Mouse (Mus musculus) liver, embryonic 11.5 days (tissue): ENCODE results near the gene Uggt1. TPM values are rescaled to one million over a fixed set of nuclear protein-coding genes. Genes with fewer than 3 reads are reported as not detected.

Source experiments
- ATAC-seq: fragments of 200-750 bp; cut with Nextera tagmentation; replicated peaks from 2 replicates; pipeline ENCODE4 v1.8.0; 2017; ENCODE audit warnings: moderate number of reproducible peaks, mild to moderate bottlenecking, moderate TSS enrichment, moderate library complexity; ENCODE audit not compliant: low FRiP score
- DNase-seq: peaks from one replicate; pipeline ENCODE4 v3.0.0-alpha.2; 2017; ENCODE audit warnings: low spot score
- H3K27ac ChIP-seq: fragments of 300-500 bp; sonication (generic); 2 replicates; pipeline ENCODE4 v1.5.1; 2014; ENCODE audit warnings: mild to moderate bottlenecking, low read depth, low read length, control low read depth
- H3K27me3 ChIP-seq: fragments of 300-500 bp; sonication (generic); replicated peaks from 2 replicates; pipeline ENCODE4 v1.6.1; 2014; ENCODE audit warnings: low read length, mixed read lengths; ENCODE audit not compliant: control insufficient read depth, insufficient read depth
- H3K36me3 ChIP-seq: fragments of 300-500 bp; sonication (generic); 2 replicates; pipeline ENCODE4 v1.6.1; 2014; ENCODE audit warnings: mild to moderate bottlenecking, low read length, moderate library complexity, mixed read lengths; ENCODE audit not compliant: control insufficient read depth, insufficient read depth
- H3K4me1 ChIP-seq: fragments of 300-500 bp; sonication (generic); replicated peaks from 2 replicates; pipeline ENCODE4 v1.6.1; 2014; ENCODE audit warnings: low read length, mixed read lengths; ENCODE audit not compliant: control insufficient read depth, insufficient read depth
- H3K4me2 ChIP-seq: fragments of 300-500 bp; sonication (generic); 2 replicates; pipeline ENCODE4 v1.6.1; 2014; ENCODE audit warnings: mild to moderate bottlenecking, control low read depth, moderate library complexity
- H3K4me3 ChIP-seq: fragments of 300-500 bp; sonication (generic); 2 replicates; pipeline ENCODE4 v1.5.1; 2014; ENCODE audit warnings: low read depth, low read length, control low read depth
- H3K9ac ChIP-seq: fragments of 300-500 bp; sonication (generic); 2 replicates; pipeline ENCODE4 v1.6.1; 2014; ENCODE audit warnings: low read depth, low read length, control low read depth
- H3K9me3 ChIP-seq: fragments of 300-500 bp; sonication (generic); 2 replicates; pipeline ENCODE4 v1.6.1; 2016; ENCODE audit warnings: low read length, inconsistent platforms, mixed read lengths; ENCODE audit not compliant: control insufficient read depth
- WGBS: fragments of 180-500 bp; shearing (Covaris S2); extraction: QIAGEN DNeasy Blood & Tissue Kit; methylation state at CpG from one replicate; pipeline ENCODE4 v1.1.7; 2014; 5-methylcytosine and 5-hydroxymethylcytosine counted together
- polyA plus RNA-seq: library from polyadenylated mRNA; unstranded; fragments of >200 nt; fragmentation: Nextera tagmentation; extraction: Ambion mirVana; gene quantifications from 2 replicates; pipeline ENCODE4 v1.2.1, GENCODE M21; 2014

The Uggt1 gene
- polyA plus RNA-seq, 1 experiment from 2014 or later = 55.8 TPM

DNA sequence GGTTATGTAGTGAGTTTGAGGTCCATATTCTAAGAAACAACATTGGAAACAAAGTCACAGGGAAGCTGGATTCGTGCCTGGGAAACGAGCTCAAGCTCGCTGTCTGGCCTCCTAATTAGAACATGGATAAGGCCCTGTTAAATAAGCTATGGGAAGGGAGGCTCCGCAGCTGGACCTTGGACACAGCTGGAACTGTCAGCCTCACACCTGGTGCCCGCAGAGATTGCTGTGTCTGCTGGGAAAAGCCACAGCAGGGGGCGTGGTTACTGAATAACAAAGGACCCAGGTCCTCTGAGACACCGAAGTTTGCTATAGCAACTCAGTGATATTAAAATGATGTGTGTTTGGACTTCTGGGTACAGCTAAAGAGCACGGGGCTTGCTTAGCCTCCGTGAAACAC, 6.9 kb upstream of the Uggt1 start:
- ATAC-seq (no peak; the same call in 1 of the 2 replicates), DNase-seq (no peak)
- H3K9me3 ChIP-seq = no peaks in the 10 kb centered on the region; the same call in 1 of the 2 replicates
- 26% methylated on average over 9 of the region's 9 CpGs for WGBS
- H3K4me3 ChIP-seq = no peak overlapping the region
- no peaks in the 10 kb centered on the region; the same call in 1 of the 2 replicates for H3K4me1 ChIP-seq
- H3K9ac ChIP-seq = no peak overlapping the region
- H3K27ac ChIP-seq = no peak overlapping the region
- H3K4me2 ChIP-seq = no peak overlapping the region
- peaks cover 6% of the 10 kb centered on the region; the same call in 1 of the 2 replicates for H3K27me3 ChIP-seq
- no peaks in the 10 kb centered on the region for H3K36me3 ChIP-seq

DNA sequence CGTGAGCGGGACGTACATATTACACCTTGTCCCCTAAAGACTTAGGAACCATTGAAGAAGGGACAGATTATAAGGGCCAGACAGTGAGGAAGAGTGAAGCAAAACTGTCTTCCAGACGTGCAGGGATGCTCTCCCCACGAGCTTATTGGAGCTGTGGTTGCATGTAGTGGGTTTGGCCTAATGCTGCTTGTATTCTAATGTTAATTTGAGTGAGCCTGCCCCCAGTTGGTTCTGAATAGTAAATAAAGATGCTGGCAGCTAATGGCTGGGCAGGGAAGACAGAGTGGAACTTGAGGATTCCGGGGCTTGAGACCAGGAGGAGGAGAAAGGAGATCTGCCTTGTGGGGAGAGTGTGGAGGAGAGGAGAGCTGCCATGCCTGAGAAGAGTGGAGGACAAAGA, 2.2 kb upstream of the Uggt1 start:
- H3K27me3 ChIP-seq = no peaks in the 10 kb centered on the region
- H3K27ac ChIP-seq = no peak overlapping the region
- ATAC-seq = no peak
- H3K36me3 ChIP-seq = no peaks in the 10 kb centered on the region
- no peaks in the 10 kb centered on the region; the same call in 1 of the 2 replicates for H3K4me1 ChIP-seq
- no peak overlapping the region for H3K4me3 ChIP-seq
- no peak for DNase-seq
- no peak overlapping the region for H3K4me2 ChIP-seq
- 64% methylated on average over 6 of the region's 6 CpGs for WGBS
- no peaks in the 10 kb centered on the region for H3K9me3 ChIP-seq
- H3K9ac ChIP-seq = no peak overlapping the region

DNA sequence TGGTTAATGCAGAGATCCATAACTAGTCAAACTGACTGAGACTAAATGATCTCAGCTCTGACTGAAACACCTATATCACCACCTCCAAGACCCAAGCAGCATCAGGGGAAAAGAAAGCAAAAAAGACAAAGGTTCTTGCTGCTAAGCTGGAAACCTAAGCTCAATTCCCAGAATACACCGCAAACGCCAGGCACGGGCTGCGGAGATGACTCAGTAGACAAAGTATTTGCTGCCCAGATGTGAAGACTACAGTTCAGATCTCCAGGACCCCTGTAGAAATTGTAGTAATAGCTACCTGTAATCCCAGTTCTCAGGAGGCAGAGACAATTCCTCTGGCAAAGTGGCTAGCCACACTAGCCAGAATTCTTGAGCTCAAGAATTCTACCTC, 302 bp upstream of the Uggt1 start:
- WGBS = 81% methylated on average over 4 of the region's 4 CpGs
- no peak overlapping the region for H3K4me3 ChIP-seq
- peak overlapping the region; percentile 40 for H3K4me2 ChIP-seq
- H3K27me3 ChIP-seq = no peaks in the 10 kb centered on the region
- no peaks in the 10 kb centered on the region for H3K9me3 ChIP-seq
- no peak overlapping the region for H3K27ac ChIP-seq
- H3K36me3 ChIP-seq = no peaks in the 10 kb centered on the region; the same call in 1 of the 2 replicates
- no peak overlapping the region for H3K9ac ChIP-seq
- ATAC-seq (no peak), DNase-seq (no peak)
- no peaks in the 10 kb centered on the region; the same call in 1 of the 2 replicates for H3K4me1 ChIP-seq

DNA sequence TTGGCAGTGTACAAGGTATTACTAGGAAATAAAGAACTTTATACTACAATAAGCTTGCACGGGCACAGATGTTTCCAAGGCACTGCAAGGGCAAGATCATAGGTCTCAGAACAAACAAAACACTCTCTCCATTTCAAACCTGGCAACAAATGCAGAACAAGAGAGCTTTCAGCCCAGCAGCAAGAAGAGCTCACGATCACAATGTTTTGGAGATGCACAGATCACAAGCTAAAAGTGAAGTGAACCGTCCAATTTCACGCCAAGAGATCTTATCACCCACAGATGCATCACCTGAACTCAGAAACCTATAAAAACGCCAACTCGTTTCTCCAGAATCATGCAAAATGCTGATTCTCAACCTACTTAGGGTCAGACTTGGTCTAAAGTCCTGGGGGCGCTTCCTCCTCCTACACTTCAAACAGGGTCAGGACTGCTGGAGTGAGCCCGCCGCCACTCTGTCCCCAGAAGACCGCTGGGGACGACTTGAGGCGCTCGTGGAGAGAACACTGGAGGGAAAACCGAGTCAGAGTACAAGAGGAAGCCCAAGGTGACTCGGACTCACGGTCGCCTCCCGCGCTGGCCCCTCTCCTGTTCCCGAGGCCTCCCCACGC, 968 bp downstream of the Uggt1 start:
- Histone ChIP-seq H3K4me3 (peak overlapping the region; percentile 78), H3K4me1 (no peaks in the 10 kb centered on the region; the same call in 1 of the 2 replicates), H3K36me3 (no peaks in the 10 kb centered on the region; the same call in 1 of the 2 replicates), H3K9me3 (no peaks in the 10 kb centered on the region), H3K27me3 (no peaks in the 10 kb centered on the region), H3K27ac (peak overlapping the region; percentile 64; the same call in 1 of the 2 replicates), H3K4me2 (peak overlapping the region; percentile 74), H3K9ac (peak overlapping the region; percentile 77)
- whole genome bisulfite sequencing = 4% methylated on average over 21 of the region's 21 CpGs
- DNase-seq (no peak), ATAC-seq (peak; percentile 43; the same call in 1 of the 2 replicates)

DNA sequence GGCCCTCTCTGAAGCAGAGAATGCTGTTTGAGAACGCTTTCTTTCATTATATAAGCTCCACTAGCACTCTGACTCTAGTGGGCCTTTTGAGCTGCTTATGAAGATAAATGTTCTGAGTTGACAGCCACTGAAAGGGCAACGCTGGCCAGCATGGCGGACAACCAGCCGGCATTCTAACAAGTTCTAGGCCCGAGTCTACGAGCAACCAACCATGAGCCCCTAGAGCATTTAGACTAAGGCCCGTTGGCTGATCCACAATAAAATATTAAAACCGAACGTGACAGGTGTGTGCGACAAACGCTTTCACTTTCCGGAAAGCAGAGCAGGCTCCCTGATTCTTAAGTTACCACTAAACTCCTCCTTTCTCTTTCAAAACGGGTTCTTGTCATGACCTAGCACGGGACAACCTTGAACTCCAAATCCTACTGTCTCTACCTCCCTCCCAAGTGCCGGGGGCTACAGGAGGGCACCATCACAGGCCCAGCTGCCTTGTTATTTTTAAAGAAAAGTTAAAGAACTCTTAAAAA, 2.6 kb downstream of the Uggt1 start:
- peak overlapping the region; percentile 6; the same call in 1 of the 2 replicates for H3K4me2 ChIP-seq
- H3K4me1 ChIP-seq = no peaks in the 10 kb centered on the region; the same call in 1 of the 2 replicates
- H3K9me3 ChIP-seq = no peaks in the 10 kb centered on the region
- DNase-seq (no peak), ATAC-seq (no peak)
- H3K27me3 ChIP-seq = no peaks in the 10 kb centered on the region
- H3K27ac ChIP-seq = no peak overlapping the region
- H3K36me3 ChIP-seq = no peaks in the 10 kb centered on the region; the same call in 1 of the 2 replicates
- WGBS = 90% methylated on average over 15 of the region's 15 CpGs
- no peak overlapping the region for H3K4me3 ChIP-seq
- no peak overlapping the region for H3K9ac ChIP-seq

DNA sequence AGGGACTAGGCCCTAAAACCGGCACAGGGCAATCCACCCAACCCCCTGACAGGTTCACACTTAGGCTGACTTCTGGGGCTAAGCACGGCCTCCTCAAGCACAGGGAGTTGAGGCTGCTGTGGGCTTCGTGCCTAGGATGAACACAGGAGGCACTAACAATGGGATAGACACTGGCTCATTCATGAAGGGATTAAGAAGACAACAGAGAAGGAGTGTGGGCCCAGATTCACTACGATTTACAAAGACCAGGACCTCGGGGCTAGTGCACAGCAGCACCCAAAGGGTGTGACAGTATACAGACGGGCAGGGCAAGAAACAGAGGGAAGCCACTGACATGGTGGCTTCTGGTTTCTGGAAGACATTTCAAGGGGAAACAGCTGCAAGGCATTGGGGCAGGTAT, 4.3 kb downstream of the Uggt1 start:
- H3K36me3 ChIP-seq = no peaks in the 10 kb centered on the region; the same call in 1 of the 2 replicates
- WGBS = 79% methylated on average over 6 of the region's 6 CpGs
- H3K9ac ChIP-seq = no peak overlapping the region
- H3K27ac ChIP-seq = no peak overlapping the region
- H3K27me3 ChIP-seq = no peaks in the 10 kb centered on the region
- H3K4me3 ChIP-seq = no peak overlapping the region
- no peaks in the 10 kb centered on the region; the same call in 1 of the 2 replicates for H3K4me1 ChIP-seq
- DNase-seq (no peak), ATAC-seq (no peak)
- H3K4me2 ChIP-seq = no peak overlapping the region
- H3K9me3 ChIP-seq = no peaks in the 10 kb centered on the region

DNA sequence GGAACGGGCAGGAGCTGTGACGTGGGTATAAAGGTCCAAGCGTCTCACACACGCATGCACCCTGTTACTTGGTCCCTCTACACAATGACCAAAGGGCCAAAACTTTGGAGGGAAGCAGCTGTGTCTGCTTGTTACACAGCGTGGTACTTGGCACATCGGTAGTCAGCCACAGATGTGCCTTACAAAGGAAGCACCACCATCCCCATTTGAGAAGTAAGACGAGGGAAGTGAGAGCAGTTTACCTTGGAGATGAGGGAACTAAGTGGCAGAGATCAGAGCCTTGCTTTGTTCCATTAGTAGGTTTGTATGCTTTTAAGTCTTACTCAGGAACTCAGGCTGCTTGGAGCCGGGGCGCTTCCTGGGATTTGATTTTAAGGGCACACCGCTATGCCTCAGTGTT, 5.1 kb downstream of the Uggt1 start:
- H3K27me3 ChIP-seq = no peaks in the 10 kb centered on the region
- 87% methylated on average over 10 of the region's 10 CpGs for WGBS
- H3K4me1 ChIP-seq = no peaks in the 10 kb centered on the region; the same call in 1 of the 2 replicates
- no peak overlapping the region for H3K4me3 ChIP-seq
- no peak for DNase-seq
- no peaks in the 10 kb centered on the region for H3K9me3 ChIP-seq
- no peak overlapping the region for H3K4me2 ChIP-seq
- H3K27ac ChIP-seq = no peak overlapping the region
- no peak for ATAC-seq
- H3K9ac ChIP-seq = no peak overlapping the region
- H3K36me3 ChIP-seq = peaks cover 5% of the 10 kb centered on the region

DNA sequence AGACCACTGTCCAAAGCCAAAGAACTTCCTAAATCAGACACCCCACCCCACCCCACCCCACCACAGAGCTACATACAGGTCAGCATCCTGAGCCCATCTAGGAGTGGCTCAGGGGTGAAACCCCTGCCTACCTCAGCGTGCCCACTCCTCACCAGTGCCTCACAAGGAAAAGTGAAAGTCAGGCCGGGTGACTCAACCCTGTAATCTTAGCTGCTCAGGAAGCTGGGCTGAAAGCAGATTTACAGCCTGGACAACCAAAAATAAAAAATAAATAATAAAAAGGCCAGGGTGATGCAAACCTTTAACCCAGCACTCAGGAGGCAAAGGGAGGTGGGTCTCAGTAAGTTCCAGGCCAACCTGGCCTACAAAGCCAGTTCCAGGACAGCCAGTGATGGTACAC, 8.7 kb downstream of the Uggt1 start:
- WGBS = 79% methylated on average over 2 of the region's 2 CpGs

More for the DNA sequence above, 8.7 kb downstream of the Uggt1 start:
- Histone ChIP-seq H3K4me3 (no peak overlapping the region), H3K9me3 (no peaks in the 10 kb centered on the region), H3K4me2 (no peak overlapping the region), H3K9ac (no peak overlapping the region), H3K27ac (no peak overlapping the region), H3K4me1 (no peaks in the 10 kb centered on the region), H3K27me3 (no peaks in the 10 kb centered on the region), H3K36me3 (peaks cover 13% of the 10 kb centered on the region)
- ATAC-seq (no peak), DNase-seq (no peak)
